Mouse (Mus musculus) lung, embryonic 14.5 days (tissue): Measurements from ENCODE around the gene Tap1. TPM values are rescaled to one million over a fixed set of nuclear protein-coding genes. Genes with fewer than 3 reads are reported as not detected.
"Not testable (repeated sequence)": the region's sequence is repeated elsewhere in the genome, so short reads cannot be mapped to it uniquely, and the experiment has no call there.

Experiments used
- ATAC-seq: fragments of 200-750 bp; cut with Nextera tagmentation; 2 replicates; pipeline ENCODE4 v1.8.0; 2017; ENCODE audit warnings: mild to moderate bottlenecking, moderate TSS enrichment, moderate library complexity; ENCODE audit not compliant: insufficient read depth
- DNase-seq: peaks from one replicate; pipeline ENCODE4 v3.0.0-alpha.2; 2015
- H3K27ac ChIP-seq: fragments of 300-500 bp; sonication (generic); 2 replicates; pipeline ENCODE4 v1.5.1; 2014; ENCODE audit warnings: low read depth, mild to moderate bottlenecking, moderate library complexity
- H3K27me3 ChIP-seq: fragments of 300-500 bp; sonication (generic); 2 replicates; pipeline ENCODE4 v1.6.1; 2014; ENCODE audit warnings: low read length, control low read depth; ENCODE audit not compliant: insufficient read depth
- H3K36me3 ChIP-seq: fragments of 300-500 bp; sonication (generic); 2 replicates; pipeline ENCODE4 v1.6.1; 2014; ENCODE audit warnings: control low read depth; ENCODE audit not compliant: insufficient read depth
- H3K4me1 ChIP-seq: fragments of 300-500 bp; sonication (generic); 2 replicates; pipeline ENCODE4 v1.6.1; 2014; ENCODE audit warnings: antibody characterized with exemption, control low read depth; ENCODE audit not compliant: insufficient read depth
- H3K4me2 ChIP-seq: fragments of 300-500 bp; sonication (generic); 2 replicates; pipeline ENCODE4 v1.6.1; 2014; ENCODE audit warnings: mild to moderate bottlenecking
- H3K4me3 ChIP-seq: fragments of 300-500 bp; sonication (generic); 2 replicates; pipeline ENCODE4 v1.5.1; 2014; ENCODE audit warnings: low read depth, low read length
- H3K9ac ChIP-seq: fragments of 300-500 bp; sonication (generic); 2 replicates; pipeline ENCODE4 v1.6.1; 2014
- H3K9me3 ChIP-seq: fragments of 300-500 bp; sonication (generic); 2 replicates; pipeline ENCODE4 v1.6.1; 2016; ENCODE audit warnings: low read depth, low read length, control low read depth
- CTCF ChIP-seq: IDR thresholded peaks from 2 replicates; pipeline ENCODE4 v1.5.1; 2016; ENCODE audit warnings: antibody characterized with exemption, low read depth
- WGBS: fragments of 180-500 bp; shearing (Covaris S2); extraction: QIAGEN DNeasy Blood & Tissue Kit; methylation state at CpG from one replicate; pipeline ENCODE4 v1.1.7; 2014; 5-methylcytosine and 5-hydroxymethylcytosine counted together
- polyA plus RNA-seq: library from polyadenylated mRNA; unstranded; fragments of >200 nt; fragmentation: Nextera tagmentation; extraction: Ambion mirVana; gene quantifications from 2 replicates; pipeline ENCODE4 v1.2.1, GENCODE M21; 2014

The Tap1 gene
- polyA plus RNA-seq, 1 experiment from 2014 or later = 4.0 TPM

DNA sequence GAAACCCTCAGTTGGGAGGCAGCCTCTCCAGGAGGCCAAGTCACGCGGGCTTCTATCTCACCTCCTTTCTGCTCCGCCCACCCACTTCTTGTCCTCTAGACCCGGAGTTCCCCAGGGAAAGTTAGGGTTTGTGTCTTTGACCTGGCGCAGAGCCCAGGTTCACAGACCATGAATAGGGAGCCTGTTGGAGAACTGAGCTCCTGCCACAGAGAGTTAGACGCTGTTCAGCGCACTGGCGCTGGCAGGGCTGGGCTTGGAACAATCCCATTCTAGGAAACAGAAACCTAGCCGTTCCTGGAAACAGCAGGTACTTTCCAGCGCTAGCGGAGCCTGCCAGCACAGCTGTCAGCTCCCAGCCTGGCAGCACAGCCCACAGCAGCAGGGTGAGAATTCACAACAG, 31.3 kb downstream of the Tap1 start:
- DNase-seq (no peak), ATAC-seq (no peak)
- Histone ChIP-seq H3K27me3 (peaks cover 15% of the 10 kb centered on the region), H3K9ac (no peak overlapping the region), H3K4me1 (no peaks in the 10 kb centered on the region), H3K36me3 (no peaks in the 10 kb centered on the region), H3K4me2 (no peak overlapping the region), H3K27ac (no peak overlapping the region), H3K9me3 (no peaks in the 10 kb centered on the region), H3K4me3 (no peak overlapping the region)
- 78% methylated on average over 11 of the region's 11 CpGs for WGBS
- TF ChIP-seq CTCF = no peak

DNA sequence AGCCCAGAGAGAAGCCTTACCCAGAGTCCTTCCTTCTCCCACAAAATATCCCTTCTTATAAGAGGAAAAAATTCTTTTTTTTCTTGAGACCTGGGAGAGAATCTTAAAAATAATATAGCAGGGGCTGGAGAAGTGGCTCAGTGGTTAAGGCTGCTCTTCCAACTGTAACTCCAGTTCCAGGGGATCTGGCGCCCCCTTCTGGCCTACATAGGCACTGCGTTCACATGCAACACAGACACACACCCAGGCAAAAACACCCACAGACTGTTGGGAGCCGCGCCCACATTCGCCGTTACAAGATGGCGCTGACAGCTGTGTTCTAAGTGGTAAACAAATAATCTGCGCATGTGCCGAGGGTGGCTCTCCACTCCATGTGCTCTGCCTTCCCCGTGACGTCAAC, 31.7 kb downstream of the Tap1 start:
- H3K4me2 ChIP-seq, H3K27ac ChIP-seq, H3K36me3 ChIP-seq, H3K9me3 ChIP-seq, H3K4me1 ChIP-seq, DNase-seq, H3K4me3 ChIP-seq, H3K9ac ChIP-seq, ATAC-seq: not testable (repeated sequence)
- WGBS = 89% methylated on average over 8 of the region's 11 CpGs
- peak; percentile 47 for TF ChIP-seq CTCF
- peaks cover 11% of the 10 kb centered on the region for H3K27me3 ChIP-seq

DNA sequence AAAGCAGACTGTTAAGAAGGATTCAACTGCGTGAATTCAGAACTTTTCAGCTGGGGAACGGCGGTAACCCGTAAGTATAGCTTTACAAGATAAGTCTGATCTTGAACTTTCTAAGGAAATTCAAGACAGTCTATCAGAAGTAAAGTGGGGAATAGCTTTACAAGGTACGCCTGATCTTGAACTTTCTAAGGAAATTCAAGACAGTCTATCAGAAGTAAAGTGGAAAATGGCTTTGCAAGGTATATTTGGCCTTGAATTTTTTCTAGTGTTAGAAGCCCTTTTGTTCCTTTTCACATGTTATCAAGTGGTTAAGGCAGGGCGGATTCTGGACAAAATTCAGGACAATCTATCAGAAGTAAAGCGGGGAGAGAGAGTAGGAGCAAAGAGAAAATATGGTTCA, 32.4 kb downstream of the Tap1 start:
- not testable (repeated sequence) for ATAC-seq, H3K9ac ChIP-seq, DNase-seq, H3K27me3 ChIP-seq, H3K4me1 ChIP-seq, H3K27ac ChIP-seq, H3K36me3 ChIP-seq, H3K9me3 ChIP-seq, H3K4me2 ChIP-seq, H3K4me3 ChIP-seq
- 97% methylated on average over 3 of the region's 7 CpGs for WGBS

DNA sequence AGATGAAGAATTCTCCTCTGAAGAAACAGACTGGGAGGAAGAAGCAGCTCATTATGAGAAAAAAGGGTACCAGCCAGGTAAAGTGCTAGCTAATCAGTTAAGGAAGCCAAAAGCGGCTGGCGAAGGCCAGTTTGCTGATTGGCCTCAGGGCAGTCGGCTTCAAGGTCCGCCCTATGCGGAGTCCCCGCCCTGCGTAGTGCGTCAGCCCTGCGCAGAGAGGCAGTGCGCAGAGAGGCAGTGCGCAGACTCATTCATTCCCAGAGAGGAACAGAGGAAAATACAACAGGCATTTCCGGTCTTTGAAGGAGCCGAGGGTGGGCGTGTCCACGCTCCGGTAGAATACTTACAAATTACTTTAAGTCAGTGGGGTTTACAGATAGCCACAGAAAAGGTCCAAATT, 33.0 kb downstream of the Tap1 start:
- not testable (repeated sequence) for H3K4me2 ChIP-seq, H3K4me3 ChIP-seq, H3K36me3 ChIP-seq, ATAC-seq, H3K9ac ChIP-seq, DNase-seq, H3K9me3 ChIP-seq, H3K27me3 ChIP-seq, H3K4me1 ChIP-seq, H3K27ac ChIP-seq
- 91% methylated on average over 5 of the region's 16 CpGs for WGBS

DNA sequence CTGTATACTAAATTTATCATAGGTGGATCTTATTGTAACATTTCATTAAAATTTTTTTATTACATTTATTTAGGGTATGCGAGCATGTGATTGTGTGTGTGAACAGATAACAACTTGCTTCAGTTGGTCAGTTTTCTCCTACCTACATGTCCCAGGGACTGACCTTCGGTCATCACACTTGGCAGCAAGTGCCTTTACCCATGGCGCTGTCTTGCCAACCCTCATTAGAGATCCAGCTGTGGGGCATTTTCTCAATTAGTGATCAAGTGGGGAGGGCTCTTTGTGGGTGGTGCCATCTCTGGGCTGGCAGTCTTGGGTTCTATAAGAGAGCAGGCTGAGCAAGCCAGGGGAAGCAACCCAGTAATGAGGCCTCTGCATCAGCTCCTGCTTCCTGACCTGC, 37.5 kb downstream of the Tap1 start:
- Histone ChIP-seq H3K27me3 (no peaks in the 10 kb centered on the region), H3K36me3 (no peaks in the 10 kb centered on the region), H3K27ac (no peak overlapping the region), H3K4me3 (no peak overlapping the region), H3K9ac (no peak overlapping the region), H3K9me3 (peaks cover 5% of the 10 kb centered on the region; the same call in 1 of the 2 replicates), H3K4me2 (no peak overlapping the region), H3K4me1 (no peaks in the 10 kb centered on the region)
- no peak for TF ChIP-seq CTCF
- ATAC-seq = no peak
- DNase-seq = no peak
- WGBS = 94% methylated on average over 3 of the region's 3 CpGs

DNA sequence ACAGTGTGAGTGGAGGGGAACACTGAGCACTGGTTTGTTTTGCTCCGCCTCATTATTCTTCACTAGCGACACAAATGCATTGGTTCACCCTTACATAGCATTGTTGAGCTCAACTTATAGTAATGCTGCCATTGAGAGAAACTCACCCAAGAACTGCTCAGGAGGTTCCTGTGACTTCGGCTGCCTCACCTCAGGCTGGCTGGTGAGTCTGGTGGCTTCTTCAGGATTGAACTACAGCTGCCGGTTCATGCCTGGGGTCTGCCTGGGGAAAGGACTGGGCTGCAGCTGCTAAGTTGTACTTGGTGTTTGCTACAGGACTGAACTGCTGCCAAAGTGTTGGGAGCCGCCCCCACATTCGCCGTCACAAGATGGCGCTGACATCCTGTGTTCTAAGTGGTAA, 38.1 kb downstream of the Tap1 start:
- WGBS = 95% methylated on average over 8 of the region's 8 CpGs
- Histone ChIP-seq H3K9ac (no peak overlapping the region), H3K4me3 (no peak overlapping the region), H3K4me2 (no peak overlapping the region), H3K9me3 (peaks cover 5% of the 10 kb centered on the region; the same call in 1 of the 2 replicates), H3K4me1 (no peaks in the 10 kb centered on the region), H3K27me3 (no peaks in the 10 kb centered on the region), H3K27ac (no peak overlapping the region), H3K36me3 (no peaks in the 10 kb centered on the region)
- DNase-seq = no peak
- ATAC-seq = no peak
- TF ChIP-seq CTCF = no peak

DNA sequence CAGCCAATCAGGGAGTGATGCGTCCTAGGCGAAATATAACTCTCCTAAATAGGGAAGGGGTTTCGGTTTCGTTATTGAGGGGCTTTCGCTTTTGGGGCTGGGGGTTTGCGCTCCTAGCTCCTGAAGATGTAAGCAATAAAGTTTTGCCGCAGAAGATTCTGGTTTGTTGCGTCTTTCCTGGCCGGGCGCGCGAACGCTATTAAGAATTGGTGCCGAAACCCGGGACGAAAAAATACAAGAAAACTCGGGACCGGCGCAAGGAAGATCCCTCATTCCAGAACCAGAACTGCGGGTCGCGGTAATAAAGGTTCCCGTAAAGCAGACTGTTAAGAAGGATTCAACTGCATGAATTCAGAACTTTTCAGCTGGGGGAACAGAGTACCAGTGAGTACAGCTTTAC, 38.6 kb downstream of the Tap1 start:
- not testable (repeated sequence) for H3K27ac ChIP-seq, H3K4me3 ChIP-seq, H3K36me3 ChIP-seq, H3K27me3 ChIP-seq, H3K4me1 ChIP-seq, H3K9ac ChIP-seq, H3K9me3 ChIP-seq, H3K4me2 ChIP-seq, DNase-seq, ATAC-seq
- WGBS = 95% methylated on average over 13 of the region's 23 CpGs

DNA sequence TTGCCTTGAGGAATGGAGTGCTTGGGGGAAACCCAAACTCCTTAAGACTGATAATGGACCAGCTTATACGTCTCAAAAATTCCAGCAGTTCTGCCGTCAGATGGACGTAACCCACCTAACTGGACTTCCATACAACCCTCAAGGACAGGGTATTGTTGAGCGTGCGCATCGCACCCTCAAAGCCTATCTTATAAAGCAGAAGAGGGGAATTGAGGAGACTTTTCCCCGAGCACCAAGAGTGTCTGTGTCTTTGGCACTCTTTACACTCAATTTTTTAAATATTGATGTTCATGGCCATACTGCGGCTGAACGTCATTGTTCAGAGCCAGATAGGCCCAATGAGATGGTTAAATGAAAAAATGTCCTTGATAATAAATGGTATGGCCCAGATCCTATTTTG, 43.6 kb downstream of the Tap1 start:
- H3K27me3 ChIP-seq, ATAC-seq, H3K9me3 ChIP-seq, H3K4me3 ChIP-seq, H3K4me2 ChIP-seq, H3K4me1 ChIP-seq, H3K27ac ChIP-seq, DNase-seq, H3K36me3 ChIP-seq, H3K9ac ChIP-seq: not testable (repeated sequence)
- WGBS = 89% methylated on average over 4 of the region's 9 CpGs

DNA sequence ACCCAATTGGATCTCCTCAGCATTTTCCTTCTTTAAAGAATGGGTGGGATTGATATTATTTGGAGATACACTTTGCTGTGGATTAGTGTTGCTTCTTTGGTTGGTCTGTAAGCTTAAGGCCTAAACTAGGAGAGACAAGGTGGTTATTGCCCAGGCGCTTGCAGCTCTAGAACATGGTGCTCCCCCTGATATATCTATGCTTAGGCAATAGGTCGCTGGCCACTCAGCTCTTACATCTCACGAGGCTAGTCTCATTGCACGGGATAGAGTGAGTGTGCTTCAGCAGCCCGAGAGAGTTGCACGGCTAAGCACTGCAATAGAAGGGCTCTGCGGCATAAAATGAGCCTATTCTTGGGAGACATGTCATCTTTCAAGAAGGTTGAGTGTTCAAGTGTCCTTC, 44.7 kb downstream of the Tap1 start:
- WGBS = 92% methylated on average over 5 of the region's 7 CpGs
- not testable (repeated sequence) for H3K4me1 ChIP-seq, H3K27me3 ChIP-seq, H3K4me3 ChIP-seq, H3K27ac ChIP-seq, DNase-seq, H3K4me2 ChIP-seq, ATAC-seq, H3K9ac ChIP-seq, H3K36me3 ChIP-seq, H3K9me3 ChIP-seq
